Mouse (Mus musculus): ENCODE measurements at regions not wholly inside any gene's neighbourhood (a gene's known extent, or its start where the extent isn't known, plus 50 kb on each side); places are given as distances from the start of the nearest gene placed in this dataset.

DNA sequence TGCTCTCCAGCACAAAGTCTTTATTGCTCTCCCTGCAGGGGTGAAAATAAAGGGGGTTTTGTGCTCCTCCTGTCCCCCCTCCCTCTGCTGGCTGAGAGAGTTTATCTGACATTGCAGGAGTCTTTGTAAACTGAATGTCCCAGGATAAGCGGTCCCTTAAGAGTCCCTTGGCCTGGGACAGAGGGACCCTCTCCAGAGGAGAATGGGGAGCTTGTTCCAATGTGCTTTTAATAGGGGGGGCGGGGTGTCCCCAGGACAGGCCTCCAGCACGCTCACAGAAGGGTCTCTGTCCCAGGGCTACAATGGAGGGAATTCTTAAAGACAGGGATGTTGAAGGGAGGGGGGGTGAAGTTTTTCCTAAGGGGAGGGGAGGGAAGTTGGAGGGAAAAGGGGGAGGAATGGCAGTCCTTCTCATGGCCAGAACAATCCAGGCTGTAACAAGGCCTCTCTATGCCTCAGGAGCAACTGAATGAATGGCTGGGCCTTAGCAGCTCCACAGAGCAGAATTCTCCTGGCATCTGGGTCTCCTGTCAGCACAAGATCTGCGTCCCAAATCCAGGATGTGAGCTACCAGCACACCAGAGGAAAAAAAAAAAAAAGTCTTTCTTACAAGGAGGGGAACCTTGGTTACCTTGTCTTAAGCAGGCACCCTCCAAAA lies 406.4 kb downstream of the Sox9 start:
- Histone ChIP-seq H3K27me3 (replicated peaks) (no peaks in the 10 kb centered on the region), H3K36me3 (replicated peaks in 1 of 2; ENCODE audit: control insufficient read depth in 1 of 2, insufficient read depth in 1 of 2, low read length in 1 of 2) (no peaks in the 10 kb centered on the region), H3K4me3 (replicated peaks in 1 of 3; ENCODE audit: low read depth in 2 of 3, low read length in 2 of 3, poor library complexity in 1 of 3) (no peak overlapping the region), H3K9me3 (replicated peaks; ENCODE audit: low read length) (no peaks in the 10 kb centered on the region), H3K27ac (ENCODE audit: insufficient read depth, low read depth) (no peak overlapping the region), H3K79me2 (replicated peaks; ENCODE audit: control insufficient read depth, extremely low read depth, insufficient read depth, poor library complexity, severe bottlenecking) (no peaks in the 10 kb centered on the region), H3K4me1 (ENCODE audit: control insufficient read depth in 1 of 2, insufficient read depth in 2 of 2) (peaks cover 34 to 74% of the 10 kb centered on the region in 2 experiments), H3K9ac (ENCODE audit: insufficient read depth, low read depth) (no peak overlapping the region), H3K4me2 (ENCODE audit: insufficient read depth, low read depth, poor library complexity, severe bottlenecking) (no peak overlapping the region)
- no peak for DNase-seq (ENCODE audit: extremely low read depth)
- in situ Hi-C loops (cut with MboI; ENCODE audit: low pct_ligation_motif_present, low pct_unique_long_range_greater_than_20kb, low sequenced_read_pairs) (loop anchor here (25.0 kb wide), 1 partner anchor 624 kb away; no protein-coding TSS in a partner anchor), dilution Hi-C loops (cut with MboI; ENCODE audit: extremely low pct_ligation_motif_present, extremely low pct_unique_long_range_greater_than_20kb, low sequenced_read_pairs) (no loop called here)
- TF ChIP-seq MAX (IDR thresholded peaks at IDR 0.05; ENCODE audit: low read length): no peak
- TF ChIP-seq MAFK (IDR thresholded peaks at IDR 0.05; ENCODE audit: insufficient replicate concordance, low read length): no peak
- TF ChIP-seq PAX5 (IDR thresholded peaks at IDR 0.05; ENCODE audit: low read length): no peak
- TF ChIP-seq MEF2A (IDR thresholded peaks at IDR 0.05; ENCODE audit: borderline replicate concordance, low read depth, low read length): no peak
- no peak for TF ChIP-seq CTCF (conservative IDR thresholded peaks at IDR 0.05 in 1 of 2, IDR thresholded peaks at IDR 0.05 in 1 of 2; ENCODE audit: low read depth in 2 of 2, low read length in 2 of 2)
- TF ChIP-seq ZC3H11A (IDR thresholded peaks at IDR 0.05; ENCODE audit: low read depth, low read length): no peak
- TF ChIP-seq ELF1 (IDR thresholded peaks at IDR 0.05; ENCODE audit: low read depth, low read length): no peak
- TF ChIP-seq IRF4 (IDR thresholded peaks at IDR 0.05; ENCODE audit: low read depth, low read length): no peak
- no peak for TF ChIP-seq TBP (conservative IDR thresholded peaks at IDR 0.05; ENCODE audit: low read depth, low read length)
- TF ChIP-seq KAT2A (IDR thresholded peaks at IDR 0.05; ENCODE audit: insufficient replicate concordance, low read length): no peak
- TF ChIP-seq POLR2A (IDR thresholded peaks at IDR 0.05; ENCODE audit: low read depth, low read length): no peak
- TF ChIP-seq ZMIZ1 (IDR thresholded peaks at IDR 0.05; ENCODE audit: low read depth, low read length): no peak
- TF ChIP-seq USF1 (IDR thresholded peaks at IDR 0.05; ENCODE audit: low read depth, low read length): no peak
- TF ChIP-seq NELFE (IDR thresholded peaks at IDR 0.05; ENCODE audit: low read depth, low read length): no peak
- no peak for TF ChIP-seq SMC3 (IDR thresholded peaks at IDR 0.05; ENCODE audit: low read depth, low read length)
- TF ChIP-seq MYC (IDR thresholded peaks at IDR 0.05; ENCODE audit: low read depth, low read length): no peak

DNA sequence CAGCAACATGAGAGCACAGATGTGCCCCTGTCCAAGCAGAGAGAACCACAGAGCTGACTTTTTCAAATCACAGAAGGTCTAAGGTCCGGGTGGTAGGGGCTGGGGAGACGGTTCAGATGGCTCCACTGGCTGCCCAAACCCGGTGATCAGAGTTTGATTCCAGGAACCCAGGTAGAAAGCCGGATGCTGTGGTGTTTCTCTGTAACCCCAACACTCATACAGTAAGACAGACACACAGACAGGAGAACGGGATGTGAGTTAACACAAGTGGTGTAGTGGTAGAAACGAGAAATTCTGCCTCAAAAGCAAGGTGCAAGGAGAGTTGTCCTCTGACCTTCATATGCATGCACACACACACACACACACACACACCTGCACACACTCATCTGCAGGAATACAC lies 408.0 kb downstream of the Sox9 start:
- Histone ChIP-seq H3K9ac (ENCODE audit: insufficient read depth, low read depth) (no peak overlapping the region), H3K4me2 (ENCODE audit: insufficient read depth, low read depth, poor library complexity, severe bottlenecking) (no peak overlapping the region), H3K27ac (ENCODE audit: insufficient read depth, low read depth) (no peak overlapping the region), H3K4me1 (ENCODE audit: control insufficient read depth in 1 of 2, insufficient read depth in 2 of 2) (peaks cover 33 to 72% of the 10 kb centered on the region in 2 experiments), H3K36me3 (replicated peaks in 1 of 2; ENCODE audit: control insufficient read depth in 1 of 2, insufficient read depth in 1 of 2, low read length in 1 of 2) (no peaks in the 10 kb centered on the region), H3K79me2 (replicated peaks; ENCODE audit: control insufficient read depth, extremely low read depth, insufficient read depth, poor library complexity, severe bottlenecking) (no peaks in the 10 kb centered on the region), H3K27me3 (replicated peaks) (no peaks in the 10 kb centered on the region), H3K4me3 (replicated peaks in 1 of 3; ENCODE audit: low read depth in 2 of 3, low read length in 2 of 3, poor library complexity in 1 of 3) (no peak overlapping the region), H3K9me3 (replicated peaks; ENCODE audit: low read length) (no peaks in the 10 kb centered on the region)
- no peak for DNase-seq (ENCODE audit: extremely low read depth)
- TF ChIP-seq POLR2AphosphoS2 (IDR thresholded peaks at IDR 0.05; ENCODE audit: low read depth, low read length) (no peak), MYC (IDR thresholded peaks at IDR 0.05; ENCODE audit: low read depth, low read length) (no peak), MEF2A (IDR thresholded peaks at IDR 0.05; ENCODE audit: borderline replicate concordance, low read depth, low read length) (no peak), CHD2 (IDR thresholded peaks at IDR 0.05; ENCODE audit: low read length) (no peak), UBTF (IDR thresholded peaks at IDR 0.05; ENCODE audit: low read depth, low read length) (no peak), HCFC1 (IDR thresholded peaks at IDR 0.05; ENCODE audit: low read depth, low read length) (no peak), E2F4 (IDR thresholded peaks at IDR 0.05; ENCODE audit: insufficient replicate concordance, low read depth, low read length) (no peak), ELF1 (IDR thresholded peaks at IDR 0.05; ENCODE audit: low read depth, low read length) (no peak), ZC3H11A (IDR thresholded peaks at IDR 0.05; ENCODE audit: low read depth, low read length) (no peak), USF2 (conservative IDR thresholded peaks at IDR 0.05; ENCODE audit: low read depth, low read length) (no peak), JUND (conservative IDR thresholded peaks at IDR 0.05; ENCODE audit: low read depth, low read length) (no peak), EP300 (IDR thresholded peaks at IDR 0.05; ENCODE audit: low read length) (no peak), IRF4 (IDR thresholded peaks at IDR 0.05; ENCODE audit: low read depth, low read length) (no peak), CHD1 (IDR thresholded peaks at IDR 0.05; ENCODE audit: low read depth, low read length) (no peak), TBP (conservative IDR thresholded peaks at IDR 0.05; ENCODE audit: low read depth, low read length) (no peak), CTCF (conservative IDR thresholded peaks at IDR 0.05 in 1 of 2, IDR thresholded peaks at IDR 0.05 in 1 of 2; ENCODE audit: low read depth in 2 of 2, low read length in 2 of 2) (no peak)
- dilution Hi-C loops (cut with MboI; ENCODE audit: extremely low pct_ligation_motif_present, extremely low pct_unique_long_range_greater_than_20kb, low sequenced_read_pairs) (no loop called here), in situ Hi-C loops (cut with MboI; ENCODE audit: low pct_ligation_motif_present, low pct_unique_long_range_greater_than_20kb, low sequenced_read_pairs) (loop anchor here (10.0 to 25.0 kb wide), 2 partner anchors 95 to 622 kb away; no protein-coding TSS in a partner anchor)
